Mouse (Mus musculus): ENCODE measurements at regions not wholly inside any gene's neighbourhood (a gene's known extent, or its start where the extent isn't known, plus 50 kb on each side); places are given as distances from the start of the nearest gene placed in this dataset.
"Not testable (repeated sequence)": the region's sequence is repeated elsewhere in the genome, so short reads cannot be mapped to it uniquely, and the experiment has no call there.

- DNase-seq (ENCODE audit: low spot score in 2 of 2): no peak
Observed at GRCm38 (mm10) chr5:28771796-28772195, 304.7 kb upstream of the Shh start.

- DNase-seq (ENCODE audit: low spot score in 2 of 2): peak; percentile 6 to 10
Observed at GRCm38 (mm10) chr5:28756171-28756948, 289.3 kb upstream of the Shh start.

- not testable (repeated sequence) for DNase-seq (ENCODE audit: low spot score in 2 of 2)
Observed at GRCm38 (mm10) chr5:28751821-28752220, 284.8 kb upstream of the Shh start.

GRCm38 (mm10) chr5:28734768-28735167, 267.7 kb upstream of the Shh start:
- peak in 1 of 2 experiments; percentile 18 for DNase-seq (ENCODE audit: low spot score in 2 of 2)

GRCm38 (mm10) chr5:28722067-28722466, 255.0 kb upstream of the Shh start:
- DNase-seq (ENCODE audit: low spot score in 2 of 2): no peak

- DNase-seq (ENCODE audit: low spot score in 2 of 2): no peak
Observed at GRCm38 (mm10) chr5:28714978-28715377, 247.9 kb upstream of the Shh start.

GRCm38 (mm10) chr5:28710517-28710916, 243.5 kb upstream of the Shh start:
- no peak for DNase-seq (ENCODE audit: low spot score in 2 of 2)

- DNase-seq (ENCODE audit: low spot score in 2 of 2): no peak
Observed at GRCm38 (mm10) chr5:28709626-28710025, 242.6 kb upstream of the Shh start.

GRCm38 (mm10) chr5:28704359-28704758, 237.3 kb upstream of the Shh start:
- peak in 1 of 2 experiments; percentile 24 for DNase-seq (ENCODE audit: low spot score in 2 of 2)

- no peak for DNase-seq (ENCODE audit: low spot score in 2 of 2)
Observed at GRCm38 (mm10) chr5:28696966-28697365, 229.9 kb upstream of the Shh start.

- no peak for DNase-seq (ENCODE audit: low spot score in 2 of 2)
Observed at GRCm38 (mm10) chr5:28690110-28690509, 223.1 kb upstream of the Shh start.

GRCm38 (mm10) chr5:28689651-28690050, 222.6 kb upstream of the Shh start:
- no peak for DNase-seq (ENCODE audit: low spot score in 2 of 2)

GRCm38 (mm10) chr5:28689136-28689535, 222.1 kb upstream of the Shh start:
- DNase-seq (ENCODE audit: low spot score in 2 of 2): no peak

- no peak for DNase-seq (ENCODE audit: low spot score in 2 of 2)
Observed at GRCm38 (mm10) chr5:28682821-28683220, 215.8 kb upstream of the Shh start.

- DNase-seq (ENCODE audit: low spot score in 2 of 2): no peak
Observed at GRCm38 (mm10) chr5:28680311-28680710, 213.3 kb upstream of the Shh start.

GRCm38 (mm10) chr5:28679761-28680160, 212.7 kb upstream of the Shh start:
- DNase-seq (ENCODE audit: low spot score in 2 of 2): no peak

- DNase-seq (ENCODE audit: low spot score in 2 of 2): no peak
Observed at GRCm38 (mm10) chr5:28630186-28630585, 163.1 kb upstream of the Shh start.

- peak in 1 of 2 experiments; percentile 16 for DNase-seq (ENCODE audit: low spot score in 2 of 2)
Observed at GRCm38 (mm10) chr5:28611885-28612284, 144.8 kb upstream of the Shh start.

- DNase-seq (ENCODE audit: low spot score in 2 of 2): no peak
Observed at GRCm38 (mm10) chr5:28596537-28597314, 129.7 kb upstream of the Shh start.

GRCm38 (mm10) chr5:28571347-28571998, 104.4 kb upstream of the Shh start:
- no peak for DNase-seq (ENCODE audit: low spot score in 2 of 2)

- DNase-seq (ENCODE audit: low spot score in 2 of 2): no peak
Observed at GRCm38 (mm10) chr5:28568417-28568816, 101.4 kb upstream of the Shh start.

GRCm38 (mm10) chr5:28567341-28567905, 100.4 kb upstream of the Shh start:
- no peak for DNase-seq (ENCODE audit: low spot score in 2 of 2)
